Mouse (Mus musculus): ENCODE measurements at regions not wholly inside any gene's neighbourhood (a gene's known extent, or its start where the extent isn't known, plus 50 kb on each side); places are given as distances from the start of the nearest gene placed in this dataset.

GRCm38 (mm10) chr4:69327606-69328005 lies 373.4 kb upstream of the Brinp1 start:
- no peak overlapping the region for H3K9ac ChIP-seq (ENCODE audit: low read depth, low read length)
- H3K27ac ChIP-seq (ENCODE audit: low read depth, low read length): no peak overlapping the region
- H3K4me2 ChIP-seq (ENCODE audit: low read length): no peak overlapping the region
- no peaks in the 10 kb centered on the region for H3K4me1 ChIP-seq (ENCODE audit: control insufficient read depth, insufficient read depth, low read depth, low read length)
- H3K36me3 ChIP-seq (ENCODE audit: control insufficient read depth, insufficient read depth, low read length): no peaks in the 10 kb centered on the region
- H3K27me3 ChIP-seq (replicated peaks; ENCODE audit: control insufficient read depth, insufficient read depth, low read length): no peaks in the 10 kb centered on the region
- H3K9me3 ChIP-seq (ENCODE audit: control insufficient read depth, low read length): no peaks in the 10 kb centered on the region
- ATAC-seq: no peak
- H3K4me3 ChIP-seq (ENCODE audit: low read length): no peak overlapping the region
- WGBS: 54% methylated on average over 3 of the region's 3 CpGs
